Mouse (Mus musculus) heart, postnatal 0 days (tissue): ENCODE results near the gene Capn12. TPM values are rescaled to one million over a fixed set of nuclear protein-coding genes. Genes with fewer than 3 reads are reported as not detected.

Source experiments
- ATAC-seq: fragments of 200-750 bp; cut with Nextera tagmentation; 2 replicates; pipeline ENCODE4 v1.8.0; 2017; ENCODE audit warnings: low read depth, moderate number of reproducible peaks, moderate library complexity; ENCODE audit not compliant: insufficient read depth
- DNase-seq: peaks from one replicate; pipeline ENCODE4 v3.0.0-alpha.2; 2016; ENCODE audit warnings: low spot score
- H3K27ac ChIP-seq: fragments of 300-500 bp; sonication (generic); 2 replicates; pipeline ENCODE4 v1.5.1; 2014; ENCODE audit warnings: low read depth, mild to moderate bottlenecking
- H3K27me3 ChIP-seq: fragments of 300-500 bp; sonication (generic); 2 replicates; pipeline ENCODE4 v1.6.1; 2014; ENCODE audit warnings: low read length, mixed read lengths; ENCODE audit not compliant: control insufficient read depth, insufficient read depth
- H3K36me3 ChIP-seq: fragments of 300-500 bp; sonication (generic); replicated peaks from 2 replicates; pipeline ENCODE4 v1.6.1; 2014; ENCODE audit warnings: low read length, mixed read lengths; ENCODE audit not compliant: control insufficient read depth, insufficient read depth
- H3K4me1 ChIP-seq: fragments of 300-500 bp; sonication (generic); 2 replicates; pipeline ENCODE4 v1.6.1; 2014; ENCODE audit warnings: antibody characterized with exemption; ENCODE audit not compliant: control insufficient read depth, insufficient read depth
- H3K4me2 ChIP-seq: fragments of 300-500 bp; sonication (generic); 2 replicates; pipeline ENCODE4 v1.6.1; 2014; ENCODE audit warnings: low read depth, mild to moderate bottlenecking, low read length, moderate library complexity
- H3K4me3 ChIP-seq: fragments of 300-500 bp; sonication (generic); 2 replicates; pipeline ENCODE4 v1.5.1; 2014; ENCODE audit warnings: low read depth, low read length
- H3K9ac ChIP-seq: fragments of 300-500 bp; sonication (generic); replicated peaks from 2 replicates; pipeline ENCODE4 v1.6.1; 2014; ENCODE audit warnings: low read depth, low read length, mixed read lengths
- H3K9me3 ChIP-seq: fragments of 300-500 bp; sonication (generic); replicated peaks from 2 replicates; pipeline ENCODE4 v1.6.1; 2016; ENCODE audit warnings: low read length; ENCODE audit not compliant: control insufficient read depth
- CTCF ChIP-seq: IDR thresholded peaks from 2 replicates; pipeline ENCODE4 v1.5.1; 2016; ENCODE audit warnings: antibody characterized with exemption, control low read depth, low read depth
- EP300 ChIP-seq: IDR thresholded peaks from 2 replicates; pipeline ENCODE4 v1.6.1; 2016; ENCODE audit warnings: antibody characterized with exemption, low read depth
- WGBS: fragments of 180-500 bp; shearing (Covaris S2); extraction: QIAGEN DNeasy Blood & Tissue Kit; methylation state at CpG from one replicate; pipeline ENCODE4 v1.1.7; 2014; 5-methylcytosine and 5-hydroxymethylcytosine counted together
- polyA plus RNA-seq: library from polyadenylated mRNA; unstranded; fragments of >200 nt; fragmentation: Nextera tagmentation; extraction: Ambion mirVana; gene quantifications from 2 replicates; pipeline ENCODE4 v1.2.1, GENCODE M21; 2015
- total RNA-seq: library from RNA; depleted of rRNA; stranded (reverse); fragments of >200 nt; gene quantifications from 2 replicates; pipeline ENCODE4 v1.2.3, GENCODE M21; 2014; ENCODE audit warnings: low replicate concordance

The Capn12 gene
- total and polyA plus RNA-seq, 2 experiments from 2014 or later = 0.26 TPM; not detected in 1

DNA sequence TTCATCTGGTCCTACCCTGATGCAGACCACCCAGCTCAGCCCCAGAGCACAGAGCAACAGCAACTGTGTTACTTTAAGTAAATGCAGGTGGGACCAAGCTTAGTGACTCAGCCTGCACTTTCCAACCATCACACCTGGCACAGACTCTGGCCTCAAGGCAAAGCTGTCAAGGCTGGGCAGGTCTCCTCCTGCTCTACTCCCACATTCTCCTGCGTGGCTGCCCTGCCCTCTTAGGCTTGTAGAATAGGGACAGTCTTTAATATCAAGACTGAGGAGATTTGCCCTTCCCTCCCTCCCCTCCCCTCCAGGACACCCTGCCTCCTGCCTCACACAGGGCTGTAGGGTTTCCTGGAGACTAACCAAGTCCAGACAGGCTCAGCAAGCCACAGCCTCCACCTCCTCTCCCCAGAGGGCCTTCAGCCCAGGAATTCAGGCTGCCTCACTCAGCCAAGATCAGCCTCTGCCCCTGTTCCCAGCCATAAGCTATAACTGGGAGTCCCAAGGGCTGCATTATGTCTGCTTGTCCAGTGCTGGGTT, 31.5 kb upstream of the Capn12 start:
- no peak overlapping the region for H3K4me2 ChIP-seq
- no peak overlapping the region for H3K4me3 ChIP-seq
- no peak overlapping the region for H3K27ac ChIP-seq
- WGBS = 17% methylated on average over 1 of the region's 1 CpGs
- H3K27me3 ChIP-seq = no peaks in the 10 kb centered on the region
- ATAC-seq (peak; percentile 24; the same call in 1 of the 2 replicates), DNase-seq (no peak)
- no peak overlapping the region for H3K9ac ChIP-seq
- TF ChIP-seq EP300 = no peak
- TF ChIP-seq CTCF = no peak
- no peaks in the 10 kb centered on the region for H3K4me1 ChIP-seq
- no peaks in the 10 kb centered on the region for H3K9me3 ChIP-seq
- no peaks in the 10 kb centered on the region for H3K36me3 ChIP-seq

DNA sequence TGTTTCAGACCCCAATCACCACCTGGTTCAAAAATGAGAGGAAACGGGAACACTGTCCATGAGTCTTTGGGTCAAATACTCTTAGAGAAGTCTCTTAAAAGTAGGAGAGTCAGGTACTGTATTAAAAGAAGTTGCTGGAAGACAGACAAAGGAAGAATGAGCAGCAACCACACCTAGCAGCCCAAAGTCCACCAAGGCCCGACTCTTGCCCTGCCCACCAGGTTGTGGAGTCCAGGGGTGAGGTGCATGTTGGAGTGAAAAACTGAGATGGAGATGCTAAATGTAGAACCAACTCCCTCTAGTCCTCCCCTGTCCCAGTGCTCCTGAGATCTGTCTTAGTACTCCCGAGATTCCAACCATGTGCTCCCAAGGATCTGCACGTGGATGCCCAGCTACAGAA, 30.6 kb upstream of the Capn12 start:
- WGBS = 68% methylated on average over 4 of the region's 4 CpGs
- Histone ChIP-seq H3K4me3 (no peak overlapping the region), H3K9ac (no peak overlapping the region), H3K27ac (no peak overlapping the region), H3K4me1 (no peaks in the 10 kb centered on the region), H3K36me3 (no peaks in the 10 kb centered on the region), H3K27me3 (no peaks in the 10 kb centered on the region), H3K4me2 (no peak overlapping the region), H3K9me3 (no peaks in the 10 kb centered on the region)
- TF ChIP-seq EP300 (no peak), CTCF (no peak)
- DNase-seq (no peak), ATAC-seq (no peak)

DNA sequence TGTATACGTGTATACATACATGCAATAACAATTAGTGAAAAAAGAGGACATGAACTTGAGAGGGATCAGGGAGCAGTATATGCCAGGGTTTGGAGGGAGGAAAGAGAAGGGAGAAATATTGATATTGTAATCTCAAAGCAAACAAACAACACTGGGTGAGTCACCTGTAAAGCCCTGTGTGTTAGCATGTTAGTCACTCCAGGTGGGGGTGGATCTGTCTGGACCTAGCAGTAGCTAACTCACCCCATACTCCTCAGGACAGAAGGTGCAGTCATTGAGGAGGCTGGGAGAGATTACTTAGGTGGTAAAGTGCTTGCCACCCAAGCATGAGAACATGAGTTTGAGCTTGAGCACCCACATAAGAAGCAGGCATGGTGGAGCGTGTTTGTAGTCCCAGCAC, 21.3 kb upstream of the Capn12 start:
- Histone ChIP-seq H3K9ac (no peak overlapping the region), H3K4me2 (no peak overlapping the region), H3K4me3 (no peak overlapping the region), H3K4me1 (peaks cover 5% of the 10 kb centered on the region; the same call in 1 of the 2 replicates), H3K27me3 (no peaks in the 10 kb centered on the region), H3K27ac (no peak overlapping the region), H3K36me3 (no peaks in the 10 kb centered on the region), H3K9me3 (peaks cover 4% of the 10 kb centered on the region; the same call in 1 of the 2 replicates)
- no peak for ATAC-seq
- 85% methylated on average over 2 of the region's 2 CpGs for WGBS
- TF ChIP-seq CTCF (no peak), EP300 (no peak)
- DNase-seq = no peak

DNA sequence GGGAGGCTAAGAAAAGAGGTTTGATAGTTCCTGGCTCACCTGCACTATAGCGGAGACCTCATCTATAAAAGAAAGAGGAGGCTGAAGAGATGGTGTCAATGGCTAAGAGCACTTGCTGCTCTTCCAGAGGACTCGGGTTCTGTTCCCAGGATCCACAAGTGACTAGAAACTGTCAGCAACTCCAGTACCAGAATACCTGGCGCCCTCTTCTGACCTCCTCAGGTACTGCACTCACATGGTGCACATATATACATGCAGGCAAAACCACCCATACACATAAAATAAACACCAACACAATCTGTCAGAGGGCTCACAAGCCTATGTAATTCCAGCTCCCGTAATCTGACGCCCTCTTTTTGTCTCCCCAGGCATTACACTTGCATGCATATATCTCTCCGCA, 20.3 kb upstream of the Capn12 start:
- TF ChIP-seq EP300 = no peak
- DNase-seq = no peak
- ATAC-seq = no peak
- Histone ChIP-seq H3K4me2 (no peak overlapping the region), H3K4me1 (peaks cover 9% of the 10 kb centered on the region; the same call in 1 of the 2 replicates), H3K27ac (no peak overlapping the region), H3K9me3 (peaks cover 4% of the 10 kb centered on the region; the same call in 1 of the 2 replicates), H3K36me3 (no peaks in the 10 kb centered on the region), H3K27me3 (no peaks in the 10 kb centered on the region), H3K9ac (no peak overlapping the region), H3K4me3 (no peak overlapping the region)
- WGBS = 82% methylated on average over 6 of the region's 6 CpGs

DNA sequence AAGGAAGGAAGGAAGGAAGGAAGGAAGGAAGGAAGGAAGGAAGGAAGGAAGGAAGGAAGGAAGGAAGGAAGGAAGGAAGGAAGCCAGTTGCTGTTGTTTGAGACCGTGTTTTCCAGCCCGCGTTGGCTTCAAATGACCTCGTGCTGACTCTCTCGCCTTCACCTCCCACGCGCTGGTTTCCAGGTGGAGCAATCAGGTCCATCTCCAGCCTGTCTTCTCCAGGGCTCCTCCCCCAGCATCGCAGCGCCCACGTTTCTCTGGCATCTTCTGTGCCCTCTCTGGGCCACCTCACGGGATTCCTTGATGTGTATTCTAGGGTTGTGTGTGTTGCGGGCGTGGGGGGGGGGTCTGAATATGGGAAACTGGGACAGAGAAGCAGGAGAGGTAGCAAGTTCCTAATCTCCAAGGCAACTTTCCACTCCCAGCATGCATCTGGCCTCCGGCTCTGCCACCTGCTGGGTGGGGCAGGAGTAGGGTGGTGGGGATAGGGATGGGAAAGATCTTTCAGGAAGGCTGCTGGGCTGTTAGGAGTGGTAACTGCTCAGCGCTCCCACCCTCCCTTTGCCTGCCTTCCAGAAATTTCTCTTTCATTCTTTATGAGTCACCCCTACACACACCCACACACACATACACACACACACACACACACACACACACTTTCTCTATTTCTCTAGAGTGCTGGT, 18.3 kb upstream of the Capn12 start:
- DNase-seq = no peak
- H3K27me3 ChIP-seq = no peaks in the 10 kb centered on the region
- H3K9me3 ChIP-seq = peaks cover 4% of the 10 kb centered on the region; the same call in 1 of the 2 replicates
- no peak overlapping the region for H3K27ac ChIP-seq
- no peaks in the 10 kb centered on the region for H3K36me3 ChIP-seq
- ATAC-seq = no peak
- H3K4me1 ChIP-seq = peaks cover 9% of the 10 kb centered on the region; the same call in 1 of the 2 replicates
- no peak overlapping the region for H3K9ac ChIP-seq
- TF ChIP-seq EP300 (no peak), CTCF (no peak)
- no peak overlapping the region for H3K4me2 ChIP-seq
- H3K4me3 ChIP-seq = no peak overlapping the region
- 72% methylated on average over 15 of the region's 15 CpGs for WGBS

DNA sequence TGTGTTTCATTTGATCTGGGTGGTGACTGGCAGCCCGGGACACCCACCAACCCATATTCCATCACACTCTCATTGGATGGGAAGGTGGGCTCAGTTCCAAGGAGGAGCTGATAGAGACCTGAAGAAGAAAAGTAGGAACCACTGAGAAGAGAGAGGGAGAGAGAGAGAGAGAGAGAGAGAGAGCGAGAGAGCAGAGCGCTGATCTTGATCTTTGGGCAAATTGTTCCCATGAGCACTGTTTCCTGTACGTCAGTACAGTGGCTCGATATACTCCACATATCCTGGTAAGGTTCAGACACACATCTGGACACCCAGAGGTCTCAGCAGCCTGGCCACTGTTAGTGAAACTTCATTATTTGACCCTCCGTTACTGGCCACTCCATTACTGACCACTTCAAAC, 17.7 kb upstream of the Capn12 start, which contains the start of gene Lgals7:
Gene Lgals7 (plus strand): TSS at position 314 of the 400 bp plus-strand sequence.
- Histone ChIP-seq H3K27me3 (no peaks in the 10 kb centered on the region), H3K4me3 (no peak within 1 kb of the TSS), H3K9me3 (peaks cover 4% of the 10 kb centered on the region; the same call in 1 of the 2 replicates), H3K4me2 (no peak within 1 kb of the TSS), H3K4me1 (peaks cover 9% of the 10 kb centered on the region; the same call in 1 of the 2 replicates), H3K36me3 (no peaks in the 10 kb centered on the region), H3K9ac (no peak within 1 kb of the TSS), H3K27ac (no peak within 1 kb of the TSS)
- ATAC-seq (no peak), DNase-seq (no peak)
- TF ChIP-seq EP300 = no peak
- no peak for TF ChIP-seq CTCF
- 72% methylated on average over 6 of the region's 6 CpGs for WGBS
